Mouse (Mus musculus) adrenal gland, adult 18-20 months (tissue): ENCODE measurements around the gene Pla2g3. TPM values are rescaled to one million over a fixed set of nuclear protein-coding genes. Genes with fewer than 3 reads are reported as not detected.

Source experiments
- DNase-seq, 2 experiments: peaks; one replicate each; pipeline ENCODE4 v3.0.0; 2021 to 2022; ENCODE audit warnings: low spot score in 2 of 2
- total RNA-seq, 2 experiments: library from RNA; stranded (reverse); gene quantifications; 1 replicate in 1 of 2; 2 replicates in 1 of 2; pipeline ENCODE4 v1.2.3; 2021

The Pla2g3 gene
- total RNA-seq, 2 experiments from 2014 or later = 0.23 TPM; not detected in 1

- no peak for DNase-seq
These were observed 31.1 kb downstream of the Pla2g3 start for GRCm38 (mm10) chr11:3519051-3519726.

DNA sequence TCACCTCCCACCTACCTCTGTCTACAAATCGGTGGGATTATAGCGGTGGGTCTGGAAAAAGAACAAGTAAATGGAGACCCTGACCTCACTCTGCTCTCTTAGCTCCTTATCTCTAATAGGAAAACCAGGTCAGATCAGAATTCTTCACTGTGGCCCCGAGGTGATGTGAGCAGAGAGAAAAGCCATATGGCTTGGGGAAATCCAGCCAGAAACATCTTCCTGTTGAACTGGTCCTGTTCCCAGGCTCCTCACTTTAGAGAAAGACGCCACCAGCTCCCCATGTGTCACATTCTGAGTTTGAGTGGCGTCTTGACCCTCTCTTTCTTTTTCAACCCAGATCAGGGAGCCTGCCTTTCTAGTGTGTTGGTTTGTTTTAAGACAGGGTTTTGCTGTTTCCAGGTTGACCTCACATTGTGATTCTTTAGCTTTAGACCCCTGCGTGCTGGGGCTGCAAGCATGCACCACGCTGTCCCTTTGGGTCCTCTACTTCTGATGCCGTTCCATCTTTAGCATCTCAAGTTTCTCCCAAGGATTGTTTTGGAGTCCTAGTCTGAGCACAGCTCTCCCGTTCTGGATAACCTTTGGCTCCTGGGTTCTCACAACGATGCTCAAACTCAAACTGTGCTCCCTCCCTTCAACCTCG lies 31.8 kb downstream of the Pla2g3 start:
- DNase-seq = no peak

- no peak for DNase-seq
These were observed 32.8 kb downstream of the Pla2g3 start for GRCm38 (mm10) chr11:3520919-3521318.

DNA sequence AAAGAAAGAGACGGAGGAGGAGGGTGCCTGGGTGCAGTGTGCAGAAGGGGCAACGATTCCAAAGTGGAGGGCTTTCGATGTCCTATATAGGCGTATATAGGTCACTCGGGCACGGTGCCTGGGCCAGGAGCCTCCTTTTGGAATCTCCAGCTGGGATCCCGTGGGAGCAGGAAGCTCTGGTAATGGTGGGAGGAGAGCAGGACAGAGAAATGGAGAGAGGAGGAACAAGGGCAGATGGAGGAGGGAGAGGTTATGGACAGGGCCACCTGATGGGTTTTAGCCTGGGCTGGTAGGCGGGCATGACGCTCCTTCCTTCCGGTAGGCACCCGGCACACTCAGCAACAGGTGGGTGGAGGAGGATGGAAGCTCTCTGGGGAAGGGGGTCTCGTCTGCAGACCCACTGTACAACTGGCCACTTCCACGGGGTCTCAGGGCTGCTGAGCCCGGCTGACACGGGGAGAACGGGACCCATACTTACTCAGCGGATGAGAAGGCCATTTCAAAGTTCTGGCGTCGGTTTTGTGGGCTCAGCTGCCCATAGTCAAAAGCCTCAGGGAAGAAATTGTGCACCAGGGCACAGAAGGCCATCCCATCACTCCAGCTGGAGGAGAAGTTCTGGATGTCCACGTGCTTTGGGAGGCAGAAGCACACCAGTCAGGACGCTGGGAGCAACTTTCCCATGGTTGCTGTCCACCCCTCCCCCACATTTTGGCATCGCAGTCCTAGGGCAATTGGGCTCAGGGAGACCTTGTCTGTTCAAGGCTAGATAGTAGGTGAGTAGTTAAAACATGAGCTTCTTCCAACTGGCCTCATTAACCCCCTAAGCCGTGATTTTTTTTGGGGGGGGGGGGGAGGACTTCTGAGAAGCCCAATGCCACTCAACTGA lies 33.5 kb downstream of the Pla2g3 start:
- DNase-seq = no peak

GRCm38 (mm10) chr11:3522285-3523000 lies 34.4 kb downstream of the Pla2g3 start:
- no peak for DNase-seq

- no peak for DNase-seq
These were observed 35.9 kb downstream of the Pla2g3 start for GRCm38 (mm10) chr11:3523840-3524582.

DNA sequence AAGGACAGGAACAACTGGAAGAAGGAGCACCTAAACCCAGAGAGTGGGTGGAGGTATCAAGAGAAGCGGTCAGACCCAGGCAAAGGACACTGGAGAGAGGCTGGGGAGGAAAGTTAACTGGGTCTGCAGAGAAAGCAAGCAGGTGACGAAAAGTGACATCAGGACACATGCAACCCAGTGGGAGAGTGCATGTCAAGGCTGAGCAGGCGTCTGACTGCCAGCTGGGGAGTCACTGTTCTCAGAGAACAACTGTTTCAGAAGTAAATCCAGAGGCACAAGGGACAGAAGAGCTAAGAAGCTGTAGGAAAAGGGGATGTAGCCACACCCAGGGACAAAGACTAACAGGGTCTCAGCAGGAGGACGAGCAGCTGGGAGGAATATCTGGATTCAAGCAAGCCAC lies 37.5 kb downstream of the Pla2g3 start:
- DNase-seq = no peak

DNA sequence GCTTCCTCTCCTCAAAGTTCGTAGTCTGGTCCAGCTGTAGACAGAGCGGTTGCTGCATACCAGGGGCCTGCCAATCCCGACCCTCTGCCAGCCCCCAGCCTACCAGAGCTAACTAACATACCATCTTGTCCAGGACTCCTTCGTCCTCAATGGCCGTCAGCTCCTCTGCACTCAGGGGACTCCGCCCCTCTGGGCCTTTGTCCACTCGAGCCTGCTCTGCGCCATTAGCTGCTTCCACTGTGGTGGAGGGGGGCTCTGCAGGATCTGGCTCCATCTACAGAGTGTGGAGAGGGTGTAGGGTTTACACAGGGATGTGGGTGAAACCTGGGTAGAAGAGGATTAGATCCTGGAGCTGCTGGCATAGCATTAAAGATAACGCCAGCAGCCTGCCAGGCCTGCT lies 38.1 kb downstream of the Pla2g3 start:
- DNase-seq = no peak

DNA sequence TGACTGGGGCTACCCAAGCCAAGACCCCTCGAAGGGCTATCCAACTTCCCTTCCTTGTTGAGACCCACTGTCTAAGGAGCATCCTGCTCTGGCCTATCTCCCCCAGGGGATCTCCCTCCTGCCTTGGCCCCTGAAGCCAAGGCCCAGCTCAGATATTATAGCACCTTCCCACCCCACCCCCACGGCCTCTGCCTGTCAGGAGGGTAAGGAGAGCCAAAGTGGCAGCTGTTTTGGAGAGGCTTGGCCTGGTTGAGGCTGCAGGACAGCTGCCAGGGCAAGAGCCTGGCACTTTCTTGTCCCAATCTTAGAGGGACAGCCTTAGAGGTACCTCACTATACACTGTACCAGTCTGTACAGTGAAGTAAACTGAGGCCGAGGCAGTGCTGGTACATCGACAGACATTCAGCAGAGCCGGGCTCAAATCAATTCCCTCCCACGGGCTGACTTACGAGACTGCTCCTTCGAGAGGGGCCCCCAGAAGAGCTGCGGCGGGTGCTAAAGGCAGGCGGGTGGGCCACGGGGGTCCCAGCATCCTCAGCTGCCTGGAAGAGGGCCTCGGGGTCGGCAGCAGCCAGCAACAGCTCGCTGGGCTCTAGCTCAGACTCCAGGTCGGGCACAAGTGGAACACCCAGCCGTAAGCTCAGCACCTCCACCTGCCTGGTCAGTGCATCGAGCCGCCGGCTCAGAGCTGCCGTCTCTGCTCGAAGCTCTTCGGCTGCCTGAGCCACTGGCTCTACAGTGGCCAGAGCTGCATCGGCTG lies 39.1 kb downstream of the Pla2g3 start:
- no peak for DNase-seq

DNA sequence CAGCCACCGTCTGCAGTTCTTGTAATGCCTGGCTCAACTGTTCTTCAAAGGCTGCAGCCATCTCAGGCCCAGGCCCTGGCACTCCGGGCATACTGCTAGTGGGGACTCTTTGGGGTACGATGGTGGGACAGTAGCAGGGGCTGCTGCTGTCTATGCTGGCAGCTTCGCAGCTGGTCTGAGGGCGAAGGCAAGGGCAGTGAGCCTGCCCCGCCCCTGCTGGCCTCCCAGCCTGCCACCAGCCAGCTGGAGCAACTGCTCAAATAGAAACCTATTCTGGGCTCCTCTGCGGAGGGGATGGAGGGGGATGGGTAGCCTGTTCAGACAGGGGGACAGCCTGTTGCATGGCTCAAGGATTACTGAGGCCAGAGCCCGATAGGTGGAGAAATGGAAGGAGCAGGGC lies 39.7 kb downstream of the Pla2g3 start:
- DNase-seq = no peak

DNA sequence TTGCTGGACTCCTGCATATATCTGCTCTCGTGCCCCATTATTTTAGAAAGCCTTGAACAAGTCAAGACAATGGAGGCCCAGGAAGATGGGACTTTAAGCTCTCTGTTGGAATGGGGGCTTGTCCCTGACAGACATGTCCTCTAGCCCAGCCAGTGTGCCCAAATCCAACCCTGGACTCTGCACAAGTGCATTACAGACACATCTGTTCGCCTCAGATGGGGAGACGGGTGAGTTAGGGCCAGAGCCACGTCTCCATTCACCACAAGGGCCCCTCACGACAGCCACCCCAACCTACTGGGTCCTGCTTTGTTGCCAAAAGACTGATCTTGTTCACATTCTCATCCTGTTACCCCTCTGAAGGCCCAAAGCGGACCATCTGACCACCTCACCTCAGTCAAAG lies 40.1 kb downstream of the Pla2g3 start:
- DNase-seq = no peak

- no peak for DNase-seq
These were observed 41.6 kb downstream of the Pla2g3 start for GRCm38 (mm10) chr11:3529476-3530252.

- DNase-seq = no peak
These were observed 42.6 kb downstream of the Pla2g3 start for GRCm38 (mm10) chr11:3530731-3531130.

GRCm38 (mm10) chr11:3531634-3532033 lies 43.5 kb downstream of the Pla2g3 start:
- no peak for DNase-seq

- DNase-seq = no peak
These were observed 44.2 kb downstream of the Pla2g3 start for GRCm38 (mm10) chr11:3532101-3532931.

DNA sequence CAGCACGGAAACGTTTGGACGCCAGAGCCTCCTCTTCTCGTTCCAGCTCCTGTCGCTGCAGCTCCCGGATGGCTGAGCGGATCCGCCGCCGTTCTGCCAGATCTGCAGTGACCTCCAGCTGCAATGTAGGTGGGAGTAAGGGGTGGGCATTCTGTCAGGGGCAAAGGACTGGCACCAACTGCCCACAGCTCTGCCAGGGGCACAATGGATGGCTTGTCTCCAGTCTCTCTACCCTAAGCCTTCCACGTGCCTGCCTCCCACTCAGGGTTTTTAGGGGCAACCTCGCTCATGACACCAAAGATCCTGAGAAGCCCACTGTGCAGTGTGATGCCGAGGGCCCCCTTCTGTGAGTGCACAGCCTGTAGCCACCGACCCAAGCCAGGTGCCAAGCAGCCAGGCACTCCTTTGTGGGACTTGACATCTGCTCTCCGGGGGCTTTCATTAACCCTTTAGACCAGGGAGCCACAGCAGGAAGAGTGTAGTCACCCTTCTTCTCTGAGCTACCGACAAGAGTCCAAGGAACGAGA lies 45.4 kb downstream of the Pla2g3 start:
- no peak for DNase-seq

DNA sequence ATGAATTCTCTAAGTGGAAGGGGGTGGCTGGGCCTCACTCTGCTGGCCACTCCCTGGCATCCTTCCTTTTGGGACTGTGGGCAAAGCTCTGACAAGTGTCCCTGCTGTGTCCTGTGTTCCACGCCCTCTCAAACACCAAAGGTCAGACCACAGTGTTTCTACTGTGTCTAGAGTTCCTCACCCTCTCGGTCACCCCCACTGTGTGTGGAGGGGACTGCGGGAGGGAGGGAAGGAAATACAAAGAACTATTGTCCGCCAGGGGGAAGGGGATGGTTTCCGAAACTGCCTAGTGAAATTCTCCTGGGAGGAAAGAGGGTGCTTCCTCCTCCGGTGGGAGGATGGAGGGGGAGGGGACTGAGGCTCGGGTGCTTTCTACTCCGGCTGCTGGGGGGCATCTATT lies 46.9 kb downstream of the Pla2g3 start:
- no peak for DNase-seq
